Mouse (Mus musculus): ENCODE data around the gene Ppp4r4.

Ppp4r4 gene

DNA sequence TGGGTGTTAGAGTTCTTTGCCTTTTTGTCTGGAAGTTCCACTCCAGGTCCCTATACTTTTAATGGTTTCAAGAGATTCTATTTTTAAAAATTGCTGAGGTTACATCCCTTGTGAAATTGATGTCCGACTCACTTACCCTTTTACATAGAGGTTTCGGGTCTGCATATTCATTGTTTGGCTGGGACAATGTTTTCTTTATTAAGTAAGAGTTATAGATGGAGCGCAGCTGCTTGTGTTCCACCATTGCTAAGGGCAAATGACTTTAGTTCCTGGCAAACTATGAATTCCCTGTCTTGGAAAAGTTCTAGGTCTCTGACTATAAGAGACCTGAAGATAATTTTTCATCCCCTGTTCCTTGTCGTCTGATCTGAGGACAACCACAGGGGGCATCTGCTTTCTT lies 8.3 kb downstream of the Ppp4r4 start:
- peak; percentile 32 for DNase-seq

DNA sequence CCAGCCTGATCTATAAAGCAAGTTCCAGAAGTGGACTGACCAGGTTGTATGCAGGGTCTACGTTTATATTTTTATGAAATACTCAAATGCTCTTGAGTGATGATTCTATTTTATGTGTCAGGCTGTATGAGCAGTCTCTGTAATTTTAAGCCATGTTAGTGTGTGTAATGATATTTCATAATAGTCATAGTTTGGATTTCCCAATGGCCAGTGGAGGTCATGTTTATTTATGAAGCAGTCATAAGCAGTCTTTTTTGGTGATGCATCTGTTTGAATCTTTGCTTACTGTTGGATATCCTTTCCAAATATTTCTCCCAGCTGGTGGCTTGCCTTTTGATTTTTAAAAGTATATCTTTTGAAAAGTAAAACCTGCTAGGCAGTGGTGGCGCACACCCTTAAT lies 11.3 kb downstream of the Ppp4r4 start:
- DNase-seq: peak; percentile 48

DNA sequence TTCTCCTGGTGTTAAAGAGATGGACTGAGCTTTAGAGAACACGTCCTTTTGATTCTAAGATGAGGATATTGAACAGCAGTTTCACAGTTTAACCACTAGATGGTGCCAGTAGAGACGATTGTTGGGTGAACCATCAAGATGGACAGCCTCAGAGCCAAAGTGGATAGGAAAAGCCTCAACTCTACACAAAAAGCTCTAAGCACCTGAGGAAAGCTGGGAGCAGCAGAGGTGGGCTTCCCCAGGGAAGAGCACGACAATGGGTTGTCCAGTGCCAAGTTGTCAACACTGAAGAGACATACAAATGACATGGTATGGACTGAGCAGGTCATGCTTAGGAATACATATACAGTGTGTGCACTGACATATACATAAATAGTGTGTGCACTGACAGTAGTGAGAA lies 12.1 kb downstream of the Ppp4r4 start:
- DNase-seq: peak; percentile 50

DNA sequence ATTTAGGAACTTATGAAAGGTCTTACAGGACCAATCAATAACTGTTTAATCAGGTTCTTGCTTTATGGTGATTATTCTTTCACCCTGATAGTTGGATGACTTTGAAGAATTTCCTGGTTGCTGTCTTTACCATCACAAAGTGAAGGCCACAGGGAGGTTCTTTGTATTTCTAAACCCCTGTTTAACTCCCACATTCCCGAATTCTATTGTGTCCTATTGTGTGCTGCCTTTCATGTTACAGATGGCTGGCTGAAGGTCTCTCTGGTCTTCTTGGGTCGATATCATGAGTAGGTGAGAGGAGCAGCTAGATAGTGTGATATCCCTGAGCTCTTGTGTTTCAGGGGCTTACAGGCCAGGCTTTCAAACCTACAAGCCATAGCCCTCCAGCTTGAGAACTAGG lies 15.4 kb downstream of the Ppp4r4 start:
- no peak for DNase-seq

DNA sequence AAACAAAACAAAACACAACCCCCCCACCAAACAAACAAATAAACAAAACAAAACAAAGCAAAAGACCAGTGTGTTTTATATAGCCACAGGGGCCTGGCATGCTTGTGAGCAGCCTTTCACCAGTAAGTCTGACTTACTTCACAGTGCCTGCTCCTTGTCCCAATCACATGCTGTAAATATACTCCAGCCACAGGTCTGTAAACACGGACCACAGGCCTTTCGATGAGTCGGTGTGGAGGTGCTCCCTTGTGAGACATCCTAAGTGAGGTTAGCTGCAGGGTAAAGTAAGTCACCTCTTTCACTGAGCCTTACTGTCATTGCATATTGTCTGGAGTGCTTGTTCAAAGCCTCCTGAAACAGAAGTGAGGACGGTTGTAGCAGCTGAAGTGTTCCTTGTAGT lies 16.4 kb downstream of the Ppp4r4 start:
- no peak for DNase-seq

DNA sequence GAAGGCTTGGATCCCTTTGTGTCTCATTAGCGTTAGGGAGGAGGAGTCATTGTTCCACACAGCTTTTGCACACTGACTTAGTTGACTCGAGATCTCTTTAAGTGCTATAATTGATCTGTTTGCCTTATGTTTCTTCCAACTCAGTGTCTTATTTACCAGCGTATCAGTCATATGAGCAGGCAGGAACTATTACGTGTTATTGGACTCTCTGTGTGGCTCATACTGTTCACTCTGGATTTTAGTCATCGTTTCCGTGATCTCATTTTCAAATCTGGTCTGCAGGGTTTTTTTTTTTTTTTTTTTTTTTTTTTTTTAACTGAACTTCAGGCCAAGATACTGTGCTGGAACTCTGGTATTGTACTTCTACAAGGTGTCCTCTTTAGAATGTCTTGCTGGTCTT lies 18.0 kb downstream of the Ppp4r4 start:
- no peak for DNase-seq

DNA sequence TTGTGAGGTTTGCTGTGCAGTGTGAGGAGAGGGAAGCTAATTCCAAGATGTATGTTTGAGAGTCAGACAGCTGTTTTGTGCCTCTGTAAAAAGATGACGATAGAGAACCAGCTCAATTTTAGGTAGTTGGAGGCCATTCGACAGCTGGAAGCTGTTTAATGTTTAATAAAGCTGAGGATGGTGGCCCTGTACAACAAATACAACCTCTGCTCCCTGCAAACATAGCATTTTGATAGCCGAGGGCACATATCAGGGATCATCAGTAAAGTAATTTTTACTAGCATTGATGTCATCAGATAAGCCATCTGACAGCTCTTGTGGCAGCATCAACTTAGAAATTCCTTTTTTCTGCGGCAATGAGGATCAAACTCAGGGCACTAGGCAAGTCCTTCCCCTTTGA lies 19.3 kb downstream of the Ppp4r4 start:
- no peak for DNase-seq

DNA sequence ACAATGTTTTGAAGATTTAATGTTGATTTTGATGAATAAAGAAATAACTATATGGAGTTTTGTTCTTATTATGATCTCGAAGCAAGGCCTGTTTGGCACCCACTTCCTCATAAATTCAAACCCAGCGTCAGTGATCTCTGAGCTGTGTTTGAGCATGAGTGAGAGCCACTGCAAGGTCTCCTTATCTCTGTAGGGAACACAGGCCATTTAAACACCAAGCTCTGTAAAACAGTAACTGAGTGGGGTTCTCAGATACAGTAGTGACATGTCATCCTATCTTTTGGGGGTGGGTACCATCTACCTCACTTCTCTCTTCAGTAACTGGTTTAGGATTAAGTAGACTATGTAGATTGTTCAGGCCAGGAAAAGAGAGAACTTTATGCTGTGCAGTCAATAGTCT lies 20.4 kb downstream of the Ppp4r4 start:
- DNase-seq: no peak

DNA sequence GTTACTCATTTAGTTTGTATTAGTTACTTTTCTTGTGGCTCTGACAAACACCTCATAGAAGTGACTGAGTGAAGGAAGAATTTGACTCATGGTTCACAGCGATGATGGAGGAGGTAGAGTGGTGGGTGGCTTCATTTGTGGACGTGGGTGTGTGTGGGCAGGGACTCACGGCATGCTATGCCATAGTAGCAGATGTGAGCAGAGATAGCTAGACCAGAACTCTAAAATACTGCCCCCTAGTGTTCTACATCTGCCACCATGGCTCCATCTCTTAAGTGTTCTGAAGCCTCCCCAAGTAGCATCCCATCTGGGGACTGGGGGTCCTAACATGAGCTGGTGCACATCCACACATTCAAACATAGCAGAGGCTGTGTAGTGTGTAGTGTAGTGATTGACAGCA lies 21.4 kb downstream of the Ppp4r4 start:
- DNase-seq: no peak

DNA sequence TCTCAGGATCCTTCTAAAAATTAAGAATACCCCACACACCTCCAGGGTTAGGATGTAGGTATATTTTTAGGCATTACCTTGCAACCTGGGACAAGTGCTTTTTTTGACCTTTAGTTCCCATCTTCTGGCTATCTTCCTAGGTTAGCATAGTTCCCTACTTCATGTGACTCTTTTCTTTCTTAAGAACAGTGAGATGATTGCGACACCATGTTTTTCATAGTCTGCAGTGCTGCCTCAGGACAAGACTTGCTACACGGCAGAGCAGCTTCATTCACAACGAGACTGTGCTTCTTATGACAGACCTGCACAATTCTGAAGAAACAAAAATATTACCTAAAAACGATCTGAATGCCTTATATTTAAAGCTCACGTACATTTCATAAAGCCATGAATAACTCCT lies 24.8 kb downstream of the Ppp4r4 start:
- DNase-seq: peak; percentile 65

DNA sequence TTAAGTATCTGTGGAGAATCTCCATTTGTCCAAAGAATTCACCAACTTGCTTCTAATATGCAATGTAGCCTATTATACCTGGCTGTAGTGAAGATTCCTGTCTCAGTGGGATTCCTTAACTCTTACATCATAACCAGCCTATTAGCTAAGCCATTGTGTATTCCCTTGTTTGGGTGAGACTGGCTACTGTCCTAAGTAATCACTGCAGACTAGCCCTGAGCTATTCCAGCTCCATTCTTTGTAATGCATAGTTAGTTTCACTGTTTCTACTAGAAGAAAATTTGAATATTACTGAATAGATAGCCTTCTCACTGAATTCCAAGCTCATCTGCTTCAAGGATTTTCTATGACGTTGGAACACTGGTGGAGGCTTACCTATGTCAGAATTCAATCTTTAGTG lies 32.6 kb downstream of the Ppp4r4 start:
- no peak for DNase-seq

DNA sequence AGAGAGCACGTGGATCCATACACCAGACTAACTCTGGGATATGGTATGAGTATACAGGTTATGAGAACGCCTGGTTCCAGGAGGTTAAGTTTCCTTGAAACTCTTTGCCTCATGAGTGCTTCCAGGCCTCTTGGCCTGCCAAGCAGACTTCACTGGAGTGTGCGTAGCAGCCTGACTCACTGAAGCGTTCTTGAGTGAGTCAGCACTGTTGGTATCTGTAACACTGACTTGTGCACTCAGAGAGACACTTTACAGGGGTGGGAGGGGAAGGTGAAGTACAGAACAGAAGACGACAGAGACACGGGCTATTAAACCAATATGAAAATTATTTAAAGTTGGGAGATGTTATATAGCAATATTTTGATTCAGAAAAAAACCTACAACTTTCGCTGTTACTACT lies 33.1 kb downstream of the Ppp4r4 start:
- DNase-seq: peak; percentile 46

DNA sequence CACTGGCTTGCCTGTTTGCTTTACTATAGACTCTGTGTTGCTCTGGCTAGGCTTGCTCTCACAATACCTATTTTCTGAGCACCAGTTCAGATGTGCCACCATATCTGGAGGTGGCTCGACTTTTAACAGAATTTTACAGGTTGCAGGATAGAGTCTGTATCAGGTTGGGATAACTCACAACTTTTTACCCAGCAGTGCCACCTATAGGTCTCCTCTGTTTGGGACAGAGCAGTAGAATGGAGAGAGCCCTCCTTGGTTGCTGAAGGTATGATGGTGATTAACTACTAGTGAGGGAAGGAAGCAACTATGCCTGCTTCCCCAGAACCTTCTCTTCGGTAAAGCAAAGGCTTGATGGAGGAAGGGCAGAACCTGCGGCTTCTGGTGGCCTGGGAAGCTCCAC lies 35.0 kb downstream of the Ppp4r4 start:
- peak; percentile 65 for DNase-seq

DNA sequence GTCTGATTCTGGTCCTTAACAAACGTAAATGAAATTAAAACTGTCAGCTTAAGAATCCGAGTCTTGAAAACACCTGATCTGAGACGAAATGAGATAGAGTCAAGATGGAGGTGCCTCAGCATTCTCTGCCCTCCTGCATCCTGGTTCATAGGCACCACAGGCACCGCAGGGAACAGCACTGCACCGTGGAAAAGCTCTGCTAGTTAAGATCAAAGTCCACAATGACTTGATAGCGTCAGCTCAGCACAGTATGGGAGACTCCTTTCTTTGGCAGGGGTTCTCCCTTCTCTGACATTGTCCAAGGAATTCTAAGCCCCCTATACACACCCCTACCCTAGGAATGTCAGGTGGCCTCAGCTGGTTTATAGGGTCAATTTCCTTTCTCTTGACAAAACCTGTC lies 37.6 kb downstream of the Ppp4r4 start:
- no peak for DNase-seq

DNA sequence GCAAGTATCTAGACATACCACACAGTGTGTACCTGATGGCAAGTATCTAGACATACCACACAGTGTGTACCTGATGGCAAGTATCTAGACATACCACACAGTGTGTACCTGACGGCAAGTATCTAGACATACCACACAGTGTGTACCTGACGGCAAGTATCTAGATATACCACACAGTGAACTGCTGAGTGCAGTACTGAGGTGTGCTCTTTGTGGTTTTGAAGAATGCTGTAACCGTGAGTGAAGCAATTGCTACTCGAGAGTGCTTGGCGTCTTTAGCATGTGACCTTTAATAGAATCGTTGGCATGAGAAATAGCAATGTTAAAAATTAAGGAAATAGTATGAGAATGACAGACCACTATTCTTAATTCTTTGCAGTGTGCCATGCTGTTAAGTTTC lies 46.1 kb downstream of the Ppp4r4 start:
- DNase-seq: peak; percentile 73

DNA sequence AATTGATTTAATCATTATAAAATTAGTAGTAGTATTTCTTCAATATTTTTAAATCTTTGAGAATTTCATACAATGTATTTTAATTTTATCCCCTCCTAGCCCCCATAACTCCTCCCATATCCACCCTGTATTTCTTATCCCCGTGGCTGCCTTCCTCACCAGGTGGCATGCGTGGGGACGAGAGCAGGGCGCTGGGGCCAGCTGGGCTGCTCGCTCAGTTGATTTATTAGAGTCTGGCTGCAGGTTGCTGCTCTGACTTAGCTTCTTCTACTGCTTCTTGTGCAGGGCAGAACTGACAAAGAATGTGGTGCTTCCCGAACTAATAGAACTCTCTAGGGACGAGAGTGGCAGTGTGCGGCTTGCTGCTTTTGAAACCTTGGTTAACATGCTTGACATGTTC lies 51.7 kb downstream of the Ppp4r4 start:
- DNase-seq: no peak

DNA sequence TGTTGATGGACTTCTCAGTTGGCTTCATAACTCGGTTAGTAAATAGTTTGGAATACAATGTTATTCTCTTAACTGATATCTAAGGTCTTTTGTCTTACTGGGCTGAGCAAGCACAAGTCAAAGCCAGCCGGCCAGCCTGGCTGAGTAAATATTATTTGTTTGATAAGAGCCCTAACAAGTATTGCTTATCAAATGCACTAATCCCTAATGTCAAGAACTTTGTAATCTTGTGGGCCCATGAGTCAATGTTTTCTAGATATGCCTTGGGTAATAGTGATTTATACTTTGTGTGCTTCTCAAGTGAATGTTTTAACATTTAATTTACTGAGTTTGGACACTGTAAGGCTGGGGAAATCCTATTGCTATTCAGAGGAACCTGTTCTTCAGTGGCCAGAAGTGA lies 66.3 kb downstream of the Ppp4r4 start:
- DNase-seq: peak; percentile 41

DNA sequence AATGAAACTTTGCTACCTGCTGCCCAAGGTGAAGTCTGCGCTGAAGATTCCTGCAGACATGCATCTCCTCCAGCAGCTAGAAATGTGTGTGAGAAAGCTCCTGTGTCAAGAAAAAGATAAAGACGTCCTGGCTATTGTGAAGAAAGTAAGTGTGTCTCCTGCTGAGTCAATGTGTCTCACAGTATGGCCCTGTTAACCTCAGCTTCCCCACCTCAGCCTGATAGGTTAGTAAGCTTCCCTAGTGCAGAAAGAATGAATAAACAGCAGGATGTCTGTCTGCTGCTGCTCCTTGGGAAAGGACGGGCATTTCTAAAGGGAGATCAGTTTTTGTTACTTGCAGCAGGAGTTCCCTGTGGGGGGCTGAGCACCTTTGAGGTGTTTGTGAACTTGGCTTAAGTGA lies 68.3 kb downstream of the Ppp4r4 start:
- DNase-seq: no peak

DNA sequence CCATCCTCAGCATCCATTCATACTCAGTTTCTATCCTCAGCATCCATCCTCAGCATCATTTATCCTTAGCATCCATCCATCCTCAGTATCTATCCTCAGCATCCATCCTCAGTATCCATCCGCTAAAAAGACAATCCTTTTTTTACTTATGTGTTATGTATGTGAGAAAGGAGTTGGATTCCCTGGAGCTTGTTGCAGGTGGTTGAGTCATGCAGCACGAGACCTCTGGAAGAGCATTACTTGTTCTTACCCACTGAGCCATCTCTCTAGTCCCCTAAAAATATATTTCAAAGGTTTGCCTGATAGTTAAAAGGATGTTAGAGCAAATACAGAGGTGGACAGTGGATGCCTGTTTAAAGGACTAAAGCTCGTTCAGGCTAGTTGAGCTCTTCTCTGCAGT lies 69.8 kb downstream of the Ppp4r4 start:
- no peak for DNase-seq

DNA sequence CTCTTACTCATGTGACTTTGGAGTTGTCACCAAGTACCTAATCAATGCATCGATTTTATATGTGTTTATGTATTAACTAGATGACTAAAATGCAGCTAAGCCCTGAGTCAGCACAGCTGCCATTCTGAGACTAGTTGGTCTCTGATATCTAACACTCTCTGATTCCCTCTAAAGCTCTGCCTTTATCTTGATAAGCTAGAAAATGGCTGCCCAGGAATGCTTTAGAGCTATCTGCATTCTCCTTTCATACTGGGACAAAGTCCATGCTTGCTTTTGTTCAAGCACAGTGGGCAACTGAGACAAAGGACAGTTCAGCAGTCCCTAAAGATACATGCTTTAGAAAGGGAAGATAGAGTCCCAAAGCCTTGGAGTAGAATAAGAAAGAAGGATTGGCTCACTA lies 83.1 kb downstream of the Ppp4r4 start:
- DNase-seq: no peak

DNA sequence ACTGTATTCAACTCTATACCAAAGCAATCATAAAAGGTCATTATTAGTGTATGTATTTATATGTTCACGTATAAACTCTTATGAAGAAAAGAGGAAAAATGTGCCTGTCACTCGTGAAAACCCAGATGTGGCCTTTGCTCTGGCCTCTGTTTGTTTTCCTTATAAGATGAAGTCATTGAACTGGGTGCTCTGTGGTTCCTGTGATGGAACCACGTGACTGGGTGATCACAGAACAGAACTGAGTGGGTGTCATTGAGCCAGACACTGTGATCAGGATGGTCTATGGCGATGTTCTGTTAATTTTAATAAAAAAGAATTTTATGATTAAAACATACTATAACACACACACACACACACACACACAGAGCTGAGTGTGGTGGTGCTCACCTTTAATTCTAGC lies 83.7 kb downstream of the Ppp4r4 start:
- DNase-seq: no peak

DNA sequence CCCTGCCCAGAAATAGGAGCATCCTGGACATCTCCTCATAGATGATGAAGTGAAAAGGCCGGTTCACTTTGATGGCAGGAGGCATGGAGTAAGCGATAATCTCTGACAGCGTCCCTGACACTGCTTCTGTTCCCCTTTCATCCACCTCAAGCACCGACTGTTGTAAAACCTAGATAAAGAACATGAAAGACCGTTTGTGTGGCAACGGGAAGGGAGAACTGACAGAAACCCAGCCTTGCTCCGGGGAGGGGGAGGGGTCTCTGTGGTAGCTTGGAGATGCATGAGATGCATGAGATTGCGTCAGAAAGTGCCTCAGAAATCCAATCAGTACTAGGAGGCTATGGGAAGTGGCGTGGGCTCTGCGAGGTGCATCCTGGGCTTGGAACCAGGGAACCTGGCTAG lies 84.8 kb downstream of the Ppp4r4 start:
- DNase-seq: no peak

DNA sequence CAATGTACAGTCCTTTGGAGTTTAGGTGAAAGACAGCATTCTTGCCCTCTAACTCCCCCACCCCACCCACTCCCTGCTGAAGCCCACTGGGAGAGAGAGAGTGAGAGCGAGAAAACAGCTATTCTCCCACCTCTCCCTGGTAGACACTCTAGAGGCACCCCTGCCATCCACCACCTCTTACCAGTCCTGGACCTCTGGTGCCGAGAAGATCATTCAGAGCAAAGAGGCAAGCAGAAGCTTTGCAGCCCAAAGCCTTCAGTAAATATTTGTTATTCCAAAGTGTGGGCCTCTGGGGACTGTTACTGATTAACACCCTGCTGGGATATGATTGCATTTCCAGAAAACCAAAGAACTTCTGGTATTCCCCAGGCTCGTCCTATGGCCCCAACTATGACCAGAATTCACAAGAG lies 99.1 kb downstream of the Ppp4r4 start, which contains the start of gene Serpina10:
TSS of gene Serpina10 (minus strand) at position 242 of the 410 bp plus-strand sequence.
- no peak for DNase-seq

DNA sequence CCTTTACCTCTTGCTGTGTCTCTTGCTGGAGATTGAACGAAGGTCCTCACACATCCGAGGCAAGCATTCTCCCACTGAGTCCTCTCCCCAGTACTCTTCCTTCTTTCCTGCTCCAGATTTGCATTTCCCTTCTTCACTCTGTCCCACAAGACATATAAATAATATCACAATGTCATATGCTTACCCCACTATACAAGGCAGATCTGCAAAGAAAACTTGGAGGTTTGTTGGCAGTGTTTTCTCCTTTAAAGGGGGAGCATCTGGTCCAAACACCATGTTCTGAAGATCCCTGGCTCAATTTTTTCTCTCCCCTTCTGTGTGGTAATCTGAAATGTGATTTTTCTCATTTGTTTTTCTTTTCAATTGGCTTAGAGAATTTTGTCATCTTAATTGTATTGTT lies 102.3 kb downstream of the Ppp4r4 start:
- no peak for DNase-seq

DNA sequence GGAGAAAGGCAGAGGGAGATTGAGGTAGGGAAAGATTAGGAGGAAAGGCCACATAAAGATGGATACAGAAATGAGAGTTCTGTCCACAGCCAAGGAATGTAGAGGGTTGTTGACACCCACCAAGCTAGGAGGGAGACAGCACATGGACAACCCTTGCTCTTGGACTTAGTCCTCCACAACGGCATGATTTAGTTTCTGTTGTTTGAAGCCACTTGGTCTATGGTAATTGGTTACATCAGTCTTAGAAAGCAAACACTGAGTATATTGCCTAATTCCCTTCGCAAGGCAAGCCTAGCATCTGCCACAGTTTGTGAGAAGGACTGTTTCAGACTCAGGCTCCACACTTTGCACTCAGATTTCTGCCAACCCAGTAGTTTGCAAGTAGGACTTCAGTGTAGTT lies 103.8 kb downstream of the Ppp4r4 start:
- no peak for DNase-seq

DNA sequence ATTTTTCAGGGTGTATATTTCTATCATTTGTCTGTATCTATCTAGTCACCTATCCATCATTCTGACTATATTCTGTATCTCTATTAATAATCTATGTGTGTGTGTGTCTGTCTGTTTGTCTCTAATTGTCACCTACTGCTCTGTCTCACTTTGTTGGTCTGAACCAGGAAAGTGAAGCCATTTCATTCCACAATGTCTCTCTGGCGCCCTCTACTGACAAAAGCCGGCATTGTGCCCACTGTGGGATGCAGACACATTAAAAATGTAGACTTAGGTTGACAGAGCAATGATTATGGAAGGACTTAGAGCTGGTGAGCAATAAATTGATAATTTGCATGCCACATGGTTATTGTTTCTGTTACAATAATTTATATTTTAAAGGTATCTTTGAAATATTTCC lies 111.3 kb downstream of the Ppp4r4 start:
- DNase-seq: peak; percentile 91

All from lung, postnatal 36 days (tissue).